Mouse (Mus musculus) intestine, embryonic 14.5 days (tissue): ENCODE data around the gene P3h1. TPM values are rescaled to one million over a fixed set of nuclear protein-coding genes. Genes with fewer than 3 reads are reported as not detected.

Experiments
- ATAC-seq: fragments of 200-750 bp; cut with Nextera tagmentation; replicated peaks from 2 replicates; pipeline ENCODE4 v1.8.0; 2017; ENCODE audit warnings: low read depth, moderate number of reproducible peaks, moderate TSS enrichment, moderate library complexity; ENCODE audit not compliant: low FRiP score, low TSS enrichment
- DNase-seq: peaks from one replicate; pipeline ENCODE4 v3.0.0-alpha.2; 2018; ENCODE audit warnings: low spot score
- H3K27ac ChIP-seq: fragments of 300-500 bp; sonication (generic); 2 replicates; pipeline ENCODE4 v1.5.1; 2014; ENCODE audit warnings: low read depth, mild to moderate bottlenecking, control low read depth
- H3K27me3 ChIP-seq: fragments of 300-500 bp; sonication (generic); replicated peaks from 2 replicates; pipeline ENCODE4 v1.6.1; 2014; ENCODE audit warnings: low read length, control low read depth; ENCODE audit not compliant: control insufficient read depth, insufficient read depth
- H3K36me3 ChIP-seq: fragments of 300-500 bp; sonication (generic); 2 replicates; pipeline ENCODE4 v1.6.1; 2014; ENCODE audit warnings: low read length, control low read depth; ENCODE audit not compliant: control insufficient read depth, insufficient read depth
- H3K4me1 ChIP-seq: fragments of 300-500 bp; sonication (generic); replicated peaks from 2 replicates; pipeline ENCODE4 v1.6.1; 2014; ENCODE audit warnings: low read length, control low read depth, mixed read lengths; ENCODE audit not compliant: control insufficient read depth, insufficient read depth
- H3K4me2 ChIP-seq: fragments of 300-500 bp; sonication (generic); 2 replicates; pipeline ENCODE4 v1.6.1; 2014; ENCODE audit warnings: low read length
- H3K4me3 ChIP-seq: fragments of 300-500 bp; sonication (generic); 2 replicates; pipeline ENCODE4 v1.5.1; 2014; ENCODE audit warnings: low read depth, low read length, control low read depth, mixed read lengths
- H3K9ac ChIP-seq: fragments of 300-500 bp; sonication (generic); 2 replicates; pipeline ENCODE4 v1.6.1; 2014; ENCODE audit warnings: mild to moderate bottlenecking, low read length
- H3K9me3 ChIP-seq: fragments of 300-500 bp; sonication (generic); 2 replicates; pipeline ENCODE4 v1.6.1; 2016; ENCODE audit warnings: low read length, control low read depth; ENCODE audit not compliant: control insufficient read depth
- WGBS: fragments of 180-500 bp; shearing (Covaris S2); extraction: QIAGEN DNeasy Blood & Tissue Kit; methylation state at CpG from one replicate; pipeline ENCODE4 v1.1.7; 2014; 5-methylcytosine and 5-hydroxymethylcytosine counted together
- polyA plus RNA-seq: library from polyadenylated mRNA; unstranded; fragments of >200 nt; fragmentation: Nextera tagmentation; extraction: Ambion mirVana; gene quantifications from 2 replicates; pipeline ENCODE4 v1.2.1, GENCODE M21; 2014

The P3h1 gene
- polyA plus RNA-seq, 1 experiment from 2014 or later = 38.2 TPM

DNA sequence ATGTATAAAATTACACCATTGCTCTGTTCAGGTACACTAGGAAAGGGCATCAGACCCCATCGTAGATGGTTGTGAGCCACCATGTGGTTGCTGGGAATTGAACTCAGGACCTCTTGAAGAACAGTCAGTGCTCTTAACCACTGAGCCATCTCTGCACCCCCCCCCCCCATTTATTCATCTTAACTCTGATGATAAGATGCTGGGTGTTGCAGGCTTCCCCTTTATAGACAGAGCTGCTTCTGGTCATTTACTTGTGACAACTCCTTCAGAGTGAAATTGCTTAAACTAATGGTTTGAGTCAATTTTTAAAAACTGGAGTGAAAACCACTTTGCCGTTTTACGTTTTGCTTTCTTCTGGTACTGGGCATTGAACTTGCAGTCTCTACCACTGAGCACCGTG is 40.0 kb upstream of the P3h1 start:
- H3K27me3 ChIP-seq = no peaks in the 10 kb centered on the region
- 92% methylated on average over 4 of the region's 4 CpGs for WGBS
- ATAC-seq (no peak), DNase-seq (no peak)
- H3K4me3 ChIP-seq = no peak overlapping the region
- H3K4me1 ChIP-seq = peaks cover 9% of the 10 kb centered on the region; the same call in 1 of the 2 replicates
- H3K9me3 ChIP-seq = no peaks in the 10 kb centered on the region
- no peak overlapping the region for H3K9ac ChIP-seq
- H3K27ac ChIP-seq = no peak overlapping the region
- peaks cover 3% of the 10 kb centered on the region; the same call in 1 of the 2 replicates for H3K36me3 ChIP-seq
- H3K4me2 ChIP-seq = no peak overlapping the region

- H3K9me3 ChIP-seq = no peaks in the 10 kb centered on the region
- peak within 1 kb of the TSS; percentile 81 for H3K9ac ChIP-seq
- H3K4me2 ChIP-seq = peak within 1 kb of the TSS; percentile 48
- H3K27me3 ChIP-seq = no peaks in the 10 kb centered on the region
- ATAC-seq = peak; percentile 94
- H3K27ac ChIP-seq = peak within 1 kb of the TSS; percentile 54
- H3K36me3 ChIP-seq = peaks cover 13% of the 10 kb centered on the region; the same call in 1 of the 2 replicates
- peak; percentile 97 for DNase-seq
- H3K4me3 ChIP-seq = peak within 1 kb of the TSS; percentile 83
- WGBS = 1% methylated on average over 38 of the region's 47 CpGs
- H3K4me1 ChIP-seq = peaks cover 9% of the 10 kb centered on the region; the same call in 1 of the 2 replicates
These were observed 37.7 kb upstream of the P3h1 start, which contains the start of gene Svbp for GRCm38 (mm10) chr4:119194909-119195581. TSS of gene Svbp (plus strand) at chr4:119195306.

DNA sequence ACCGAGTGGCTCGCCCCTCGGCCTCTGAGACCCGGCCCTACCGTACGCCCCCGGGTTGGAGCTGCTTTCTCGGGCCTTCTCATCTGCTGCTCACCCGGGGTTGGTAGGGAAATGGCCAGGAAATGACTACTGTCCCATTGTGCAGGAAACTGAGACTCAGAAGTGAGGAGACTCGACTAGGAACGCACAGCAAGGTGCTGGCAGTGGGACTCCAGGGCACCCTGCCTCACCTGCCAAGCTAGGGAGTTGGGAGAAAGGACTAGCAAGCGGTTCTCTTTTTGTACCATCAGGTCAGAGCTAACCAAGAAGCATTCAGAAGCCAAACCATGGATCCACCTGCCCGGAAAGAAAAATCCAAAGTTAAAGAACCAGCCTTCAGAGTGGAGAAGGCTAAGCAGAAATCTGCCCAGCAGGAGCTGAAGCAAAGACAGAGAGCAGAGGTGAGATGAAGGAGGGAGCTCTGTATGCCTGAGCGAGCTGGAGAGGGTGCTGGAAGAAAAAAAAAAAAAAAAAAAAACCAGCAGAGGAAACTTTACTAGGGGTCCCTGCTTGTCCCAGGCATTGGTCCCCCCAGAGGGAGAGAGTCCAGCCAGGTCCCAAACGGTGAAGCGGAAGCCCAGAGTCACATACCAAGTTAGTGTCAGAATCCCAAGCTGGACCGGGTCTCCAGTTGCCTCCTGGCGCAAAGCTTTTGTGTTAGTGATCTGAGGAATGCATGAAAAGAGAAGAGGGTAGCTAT is 37.0 kb upstream of the P3h1 start:
- Histone ChIP-seq H3K9me3 (no peaks in the 10 kb centered on the region), H3K9ac (peak overlapping the region; percentile 81), H3K4me2 (peak overlapping the region; percentile 48), H3K4me3 (peak overlapping the region; percentile 83), H3K27ac (peak overlapping the region; percentile 54), H3K27me3 (no peaks in the 10 kb centered on the region), H3K4me1 (peaks cover 9% of the 10 kb centered on the region; the same call in 1 of the 2 replicates), H3K36me3 (peaks cover 14% of the 10 kb centered on the region; the same call in 1 of the 2 replicates)
- ATAC-seq (no peak), DNase-seq (no peak)
- WGBS = 8% methylated on average over 18 of the region's 18 CpGs

- Histone ChIP-seq H3K9ac (no peak overlapping the region), H3K9me3 (no peaks in the 10 kb centered on the region), H3K36me3 (peaks cover 26% of the 10 kb centered on the region), H3K4me2 (no peak overlapping the region), H3K27me3 (no peaks in the 10 kb centered on the region), H3K4me3 (no peak overlapping the region), H3K4me1 (peaks cover 9% of the 10 kb centered on the region; the same call in 1 of the 2 replicates), H3K27ac (no peak overlapping the region)
- 87% methylated on average over 6 of the region's 6 CpGs for WGBS
- DNase-seq = no peak
- ATAC-seq = no peak
These were observed 34.6 kb upstream of the P3h1 start for GRCm38 (mm10) chr4:119198105-119198504.

DNA sequence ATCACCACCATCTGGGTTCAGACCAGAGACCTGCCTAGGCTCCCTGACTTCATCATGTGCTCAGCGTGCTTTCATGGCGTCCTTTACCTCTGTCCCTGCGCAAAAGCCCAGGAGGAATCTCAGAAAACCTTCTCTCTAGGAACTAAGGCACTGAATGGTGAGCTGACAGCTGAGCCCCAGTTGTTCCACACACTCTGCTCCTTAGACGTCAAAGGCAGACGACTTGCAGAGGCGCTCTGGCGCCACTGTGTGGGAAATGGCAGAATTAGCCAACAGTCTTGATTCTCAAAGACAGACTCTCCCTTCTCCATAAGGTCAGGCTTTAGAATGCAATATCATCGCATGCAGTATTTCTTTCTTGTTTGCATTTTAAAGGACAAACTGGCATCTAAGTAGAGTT is 28.0 kb upstream of the P3h1 start:
- H3K27me3 ChIP-seq = no peaks in the 10 kb centered on the region
- no peak overlapping the region for H3K4me3 ChIP-seq
- H3K4me2 ChIP-seq = no peak overlapping the region
- 22% methylated on average over 8 of the region's 8 CpGs for WGBS
- H3K36me3 ChIP-seq = peaks cover 13% of the 10 kb centered on the region
- no peak overlapping the region for H3K9ac ChIP-seq
- DNase-seq (peak; percentile 66), ATAC-seq (no peak)
- H3K9me3 ChIP-seq = no peaks in the 10 kb centered on the region
- H3K27ac ChIP-seq = no peak overlapping the region
- no peaks in the 10 kb centered on the region for H3K4me1 ChIP-seq

GRCm38 (mm10) chr4:119216667-119217066 is 16.0 kb upstream of the P3h1 start:
- no peaks in the 10 kb centered on the region for H3K36me3 ChIP-seq
- H3K27me3 ChIP-seq = no peaks in the 10 kb centered on the region
- no peaks in the 10 kb centered on the region for H3K4me1 ChIP-seq
- no peak overlapping the region for H3K27ac ChIP-seq
- H3K9me3 ChIP-seq = no peaks in the 10 kb centered on the region
- H3K9ac ChIP-seq = no peak overlapping the region
- no peak for ATAC-seq
- WGBS = 75% methylated on average over 8 of the region's 8 CpGs
- no peak overlapping the region for H3K4me3 ChIP-seq
- no peak for DNase-seq
- no peak overlapping the region for H3K4me2 ChIP-seq

DNA sequence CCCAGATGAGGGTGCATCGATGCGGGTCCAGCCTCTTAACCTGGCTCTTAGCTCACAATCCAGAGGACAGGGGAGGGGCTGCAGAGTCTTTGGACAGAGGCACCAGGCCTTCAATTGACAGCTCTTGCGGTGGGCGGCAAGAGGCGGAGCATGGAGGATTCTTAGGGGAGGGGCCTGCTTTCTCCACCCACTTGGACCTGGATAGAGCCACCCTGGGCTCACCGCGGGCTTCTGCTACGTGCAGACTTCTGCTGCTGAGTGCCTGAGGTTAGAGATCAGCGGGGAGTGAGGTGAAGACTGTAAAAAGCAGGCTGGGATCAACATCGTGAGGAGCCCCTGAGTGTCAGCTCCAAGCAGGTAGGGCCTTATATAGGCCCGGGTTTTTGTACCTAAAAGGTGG is 14.5 kb upstream of the P3h1 start, which contains the start of gene Tmem269:
TSS of gene Tmem269 (minus strand) at position 49 of the 400 bp plus-strand sequence.
- Histone ChIP-seq H3K27me3 (no peaks in the 10 kb centered on the region), H3K9ac (no peak within 1 kb of the TSS), H3K4me2 (no peak within 1 kb of the TSS), H3K27ac (no peak within 1 kb of the TSS), H3K4me3 (no peak within 1 kb of the TSS), H3K36me3 (peaks cover 4% of the 10 kb centered on the region; the same call in 1 of the 2 replicates), H3K9me3 (no peaks in the 10 kb centered on the region), H3K4me1 (no peaks in the 10 kb centered on the region)
- WGBS = 15% methylated on average over 11 of the region's 11 CpGs
- DNase-seq (no peak), ATAC-seq (no peak)

DNA sequence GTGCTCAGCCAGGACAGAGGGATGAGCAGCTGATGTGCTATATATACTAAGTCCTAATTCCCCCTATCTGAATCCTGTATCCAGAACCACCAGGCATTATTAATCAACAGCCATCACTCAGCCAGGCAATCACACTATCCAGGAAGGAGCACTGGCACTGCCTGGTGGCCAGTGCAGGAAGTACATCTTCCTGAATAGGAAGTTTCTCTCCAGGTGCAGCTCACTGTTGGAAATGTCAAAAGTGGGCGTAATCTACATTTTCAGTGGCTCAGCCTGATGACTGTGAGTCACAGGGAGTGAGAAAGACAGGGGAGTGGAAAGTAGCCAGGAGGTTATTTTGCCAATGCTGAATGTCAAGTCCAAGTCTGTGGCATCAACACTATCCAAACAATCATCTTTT is 9.0 kb upstream of the P3h1 start:
- 97% methylated on average over 1 of the region's 1 CpGs for WGBS
- Histone ChIP-seq H3K27ac (no peak overlapping the region), H3K4me2 (no peak overlapping the region), H3K27me3 (no peaks in the 10 kb centered on the region), H3K9ac (no peak overlapping the region), H3K4me1 (no peaks in the 10 kb centered on the region), H3K9me3 (no peaks in the 10 kb centered on the region), H3K4me3 (no peak overlapping the region), H3K36me3 (peaks cover 53% of the 10 kb centered on the region)
- DNase-seq = no peak
- no peak for ATAC-seq
